Mouse (Mus musculus): ENCODE measurements at regions not wholly inside any gene's neighbourhood (a gene's known extent, or its start where the extent isn't known, plus 50 kb on each side); places are given as distances from the start of the nearest gene placed in this dataset.

- DNase-seq, result no peak
Measured at GRCm38 (mm10) chr1:128779586-128780158, 187.6 kb upstream of the Cxcr4 start.

GRCm38 (mm10) chr1:128772440-128772839, 180.3 kb upstream of the Cxcr4 start:
- no peak for DNase-seq

- DNase-seq, result no peak
Measured at GRCm38 (mm10) chr1:128770786-128771185, 178.7 kb upstream of the Cxcr4 start.

- no peak for DNase-seq
Measured at GRCm38 (mm10) chr1:128767991-128768390, 175.9 kb upstream of the Cxcr4 start.

- no peak for DNase-seq
Measured at GRCm38 (mm10) chr1:128767415-128767814, 175.3 kb upstream of the Cxcr4 start.

GRCm38 (mm10) chr1:128766894-128767268, 174.8 kb upstream of the Cxcr4 start:
- no peak for DNase-seq

- DNase-seq, result no peak
Measured at GRCm38 (mm10) chr1:128766193-128766893, 174.2 kb upstream of the Cxcr4 start.

GRCm38 (mm10) chr1:128765626-128766025, 173.5 kb upstream of the Cxcr4 start:
- DNase-seq, result no peak

- DNase-seq, result no peak
Measured at GRCm38 (mm10) chr1:128765142-128765541, 173.0 kb upstream of the Cxcr4 start.

- peak; percentile 36 for DNase-seq
Measured at GRCm38 (mm10) chr1:128762854-128763253, 170.8 kb upstream of the Cxcr4 start.

GRCm38 (mm10) chr1:128762076-128762475, 170.0 kb upstream of the Cxcr4 start:
- DNase-seq, result no peak

GRCm38 (mm10) chr1:128758802-128759481, 166.8 kb upstream of the Cxcr4 start:
- DNase-seq, result peak; percentile 86

- no peak for DNase-seq
Measured at GRCm38 (mm10) chr1:128758294-128758801, 166.3 kb upstream of the Cxcr4 start.

GRCm38 (mm10) chr1:128753427-128754012, 161.4 kb upstream of the Cxcr4 start:
- DNase-seq, result peak; percentile 42

GRCm38 (mm10) chr1:128749437-128749994, 157.4 kb upstream of the Cxcr4 start:
- no peak for DNase-seq

GRCm38 (mm10) chr1:128747196-128747790, 155.2 kb upstream of the Cxcr4 start:
- DNase-seq, result no peak

GRCm38 (mm10) chr1:128746461-128747009, 154.4 kb upstream of the Cxcr4 start:
- no peak for DNase-seq

GRCm38 (mm10) chr1:128740616-128741015, 148.5 kb upstream of the Cxcr4 start:
- no peak for DNase-seq

- no peak for DNase-seq
Measured at GRCm38 (mm10) chr1:128738152-128738551, 146.1 kb upstream of the Cxcr4 start.

- DNase-seq, result no peak
Measured at GRCm38 (mm10) chr1:128734857-128735256, 142.8 kb upstream of the Cxcr4 start.

GRCm38 (mm10) chr1:128731445-128731844, 139.4 kb upstream of the Cxcr4 start:
- DNase-seq, result no peak

GRCm38 (mm10) chr1:128724433-128725091, 132.5 kb upstream of the Cxcr4 start:
- DNase-seq, result no peak

All from retina, postnatal 1 day (tissue).